Mouse (Mus musculus): ENCODE measurements around the gene Ddx3x. TPM values are rescaled to one million over a fixed set of nuclear protein-coding genes. Genes with fewer than 3 reads are reported as not detected.
"Not testable (repeated sequence)": the region's sequence is repeated elsewhere in the genome, so short reads cannot be mapped to it uniquely, and the experiment has no call there.

Gene Ddx3x
- total RNA-seq, 2 experiments from 2014 or later: 87.6 to 95.5 TPM

GRCm38 (mm10) chrX:13278996-13279395 is 1.8 kb upstream of the Ddx3x start:
- no peak for ATAC-seq (replicated peaks; ENCODE audit: low FRiP score, poor library complexity, severe bottlenecking)

DNA sequence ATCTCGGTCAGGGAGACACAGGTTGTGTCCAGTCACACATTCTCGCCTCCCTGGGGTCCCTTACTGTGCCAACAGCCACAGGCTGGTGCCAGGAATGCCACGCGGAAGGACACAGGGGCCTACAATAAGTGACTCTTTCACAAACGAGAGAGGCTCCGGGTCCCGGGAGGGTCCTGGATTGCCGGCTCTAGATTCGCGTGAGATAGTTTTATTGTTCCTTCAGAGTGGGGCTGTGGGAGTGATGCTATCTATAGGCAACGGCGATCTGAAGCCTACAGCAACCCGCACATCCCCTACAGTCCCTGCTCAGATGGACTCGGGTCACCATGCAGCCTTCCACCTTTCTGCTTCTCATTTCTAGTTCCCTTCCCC is 747 bp upstream of the Ddx3x start:
- ATAC-seq (replicated peaks; ENCODE audit: low FRiP score, poor library complexity, severe bottlenecking): 0 out of 2 replicates have a peak, but pooled peaks have one; percentile 3

DNA sequence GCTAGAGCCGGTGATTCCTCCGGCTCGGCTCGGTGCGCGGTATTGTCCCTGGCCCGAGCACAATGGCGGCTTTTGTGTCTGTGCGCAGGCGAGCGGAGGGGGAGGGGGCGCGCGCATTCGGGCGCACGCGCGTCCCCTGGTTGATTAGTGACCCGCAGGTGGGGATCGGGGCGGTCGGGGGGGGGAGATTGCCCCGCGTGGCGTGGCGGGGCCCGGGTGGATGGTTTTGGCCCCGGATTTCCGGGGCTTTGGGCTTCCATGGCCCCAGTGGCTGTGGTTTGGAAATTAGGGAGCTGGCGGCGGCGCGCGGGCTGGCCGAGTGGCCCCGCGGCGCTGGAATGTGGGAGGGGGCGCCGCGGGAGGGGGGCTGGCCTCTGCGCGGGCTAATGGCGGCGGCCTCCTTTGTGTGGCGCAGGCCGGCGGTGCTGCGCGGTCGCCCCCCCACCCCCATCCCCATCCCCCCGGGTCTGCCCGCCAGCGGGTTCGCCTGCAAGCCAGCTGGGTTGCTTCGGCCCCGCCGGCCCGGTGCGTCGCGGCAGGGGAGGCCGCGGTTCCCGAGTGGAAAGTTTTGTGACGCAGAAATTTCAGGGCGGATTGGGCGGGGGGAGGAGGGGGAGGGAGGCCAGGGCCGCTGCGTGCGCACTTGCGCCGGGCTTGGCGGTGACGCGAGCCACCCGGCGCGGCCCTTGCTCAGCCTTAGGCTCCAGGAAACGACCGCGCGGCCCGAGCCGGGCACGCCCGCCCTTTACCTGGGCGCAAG is 739 bp downstream of the Ddx3x start:
- peak; percentile 72 for ATAC-seq (replicated peaks; ENCODE audit: low FRiP score, poor library complexity, severe bottlenecking)

- ATAC-seq (replicated peaks; ENCODE audit: low FRiP score, poor library complexity, severe bottlenecking): no peak
These were observed 1.5 kb downstream of the Ddx3x start for GRCm38 (mm10) chrX:13282089-13282850.

DNA sequence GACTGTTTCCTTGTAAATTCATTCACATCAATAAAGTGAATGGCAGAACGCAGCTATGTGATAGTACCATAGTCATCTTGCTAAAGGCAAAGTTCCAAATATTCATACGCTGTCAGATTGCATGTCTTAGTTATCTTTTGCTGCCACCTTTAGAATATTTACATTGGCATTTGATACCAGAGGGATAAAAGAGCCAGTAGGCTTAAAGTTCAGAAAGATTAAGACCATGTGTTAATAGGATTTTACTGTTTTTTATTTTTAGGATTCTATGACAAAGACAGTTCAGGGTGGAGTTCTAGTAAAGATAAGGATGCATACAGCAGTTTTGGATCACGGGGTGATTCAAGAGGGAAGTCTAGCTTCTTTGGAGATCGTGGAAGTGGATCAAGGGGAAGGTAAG is 5.0 kb downstream of the Ddx3x start:
- ATAC-seq (replicated peaks; ENCODE audit: low FRiP score, poor library complexity, severe bottlenecking): no peak

GRCm38 (mm10) chrX:13294505-13295228 is 13.9 kb downstream of the Ddx3x start:
- ATAC-seq (replicated peaks; ENCODE audit: low FRiP score, poor library complexity, severe bottlenecking): no peak

- no peak for ATAC-seq (replicated peaks; ENCODE audit: low FRiP score, poor library complexity, severe bottlenecking)
These were observed 14.4 kb downstream of the Ddx3x start for GRCm38 (mm10) chrX:13295229-13295571.

GRCm38 (mm10) chrX:13296241-13296640 is 15.5 kb downstream of the Ddx3x start:
- not testable (repeated sequence) for ATAC-seq (replicated peaks; ENCODE audit: low FRiP score, poor library complexity, severe bottlenecking)

- ATAC-seq (replicated peaks; ENCODE audit: low FRiP score, poor library complexity, severe bottlenecking): no peak
These were observed 25.4 kb downstream of the Ddx3x start for GRCm38 (mm10) chrX:13306190-13306589.

DNA sequence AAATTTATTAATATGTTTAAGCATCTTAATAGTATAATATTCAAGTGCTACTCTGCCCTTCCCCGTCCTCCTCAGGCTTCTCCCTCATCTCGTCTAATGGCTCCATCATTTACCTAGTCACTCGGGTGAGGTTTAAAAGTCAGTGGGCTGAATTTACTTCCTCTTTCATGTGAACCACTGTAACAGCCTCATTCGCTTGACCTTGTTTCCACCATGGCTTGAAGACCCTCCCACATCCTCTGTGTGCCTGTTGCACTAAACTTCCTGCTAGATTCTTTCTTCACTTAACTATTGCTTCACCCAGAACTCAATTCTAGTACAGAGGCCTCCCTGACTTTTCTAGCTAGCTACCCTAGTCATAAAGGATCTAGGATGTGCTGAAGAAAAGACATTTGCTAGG is 30.6 kb downstream of the Ddx3x start:
- ATAC-seq (replicated peaks; ENCODE audit: low FRiP score, poor library complexity, severe bottlenecking): no peak

DNA sequence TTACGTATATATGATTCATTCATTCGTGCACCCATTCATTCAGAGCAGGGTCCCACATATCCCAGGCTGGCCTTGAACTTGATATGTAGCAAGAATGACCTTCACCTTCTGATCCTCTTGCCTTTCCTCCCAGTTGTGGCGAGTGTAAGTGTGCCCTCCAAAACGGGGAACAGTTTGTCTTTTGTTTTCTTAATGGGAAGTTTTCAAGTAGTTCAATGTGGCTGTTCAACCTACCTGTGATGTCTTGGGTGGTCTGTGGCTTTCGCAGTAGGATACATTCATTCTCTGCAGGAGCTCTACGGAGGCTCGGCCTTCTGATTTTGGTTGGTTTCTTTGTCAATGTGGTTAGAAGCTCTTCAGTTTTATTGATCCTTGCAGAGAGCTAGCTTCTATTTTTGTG is 48.8 kb downstream of the Ddx3x start:
- no peak for ATAC-seq (replicated peaks; ENCODE audit: low FRiP score, poor library complexity, severe bottlenecking)

Other genes with a start within 250 kb of the Ddx3x start
- gene Usp9x, start 209.5 kb upstream of the Ddx3x start, total RNA-seq (2015; ENCODE audit: low replicate concordance): 106 and 107 TPM in 2 replicates
- 130 and 139 TPM in 2 replicates for gene Usp9x, start 209.5 kb upstream of the Ddx3x start, total RNA-seq (2017; ENCODE audit: low replicate concordance)
- gene Nyx, start 185.1 kb downstream of the Ddx3x start, total RNA-seq (2015; ENCODE audit: low replicate concordance): not detected in 2 replicates
- not detected in 2 replicates for gene Nyx, start 185.1 kb downstream of the Ddx3x start, total RNA-seq (2017; ENCODE audit: low replicate concordance)

Data from erythroid progenitor cell, adult 5-6 weeks (primary cell).